Mouse (Mus musculus) heart, postnatal 10 days (tissue): ENCODE measurements at regions not wholly inside any gene's neighbourhood (a gene's known extent, or its start where the extent isn't known, plus 50 kb on each side); places are given as distances from the start of the nearest gene placed in this dataset.
"Not testable (repeated sequence)": the region's sequence is repeated elsewhere in the genome, so short reads cannot be mapped to it uniquely, and the experiment has no call there.

Experiments used
- DNase-seq, 2 experiments: peaks; one replicate each; pipeline ENCODE4 v3.0.0; 2021
- intact Hi-C: fragments of 180-260 bp; cut with DNase I; formaldehyde crosslinking; loops from one replicate; pipeline ENCODE4 v1.15.1; 2025

GRCm38 (mm10) chr10:99568424-99568823 is 191.0 kb downstream of the Csl start:
- peak; percentile 49 to 50 for DNase-seq
- intact Hi-C loops = no loop called here

- peak in 1 of 2 experiments; percentile 28 for DNase-seq
- intact Hi-C loops = loop anchor here (5.0 kb wide), 2 partner anchors 103 to 158 kb away; no protein-coding TSS in a partner anchor
These were observed 189.3 kb downstream of the Csl start for GRCm38 (mm10) chr10:99570190-99570589.

- intact Hi-C loops = loop anchor here (5.0 kb wide), 2 partner anchors 107 to 162 kb away; no protein-coding TSS in a partner anchor
- DNase-seq = no peak
These were observed 185.5 kb downstream of the Csl start for GRCm38 (mm10) chr10:99573997-99574396.

- intact Hi-C loops = loop anchor here (5.0 kb wide), 2 partner anchors 243 to 463 kb away; no protein-coding TSS in a partner anchor
- DNase-seq = no peak
These were observed 184.2 kb downstream of the Csl start for GRCm38 (mm10) chr10:99575294-99575693.

- no peak for DNase-seq
- intact Hi-C loops = loop anchor here (1.0 to 5.0 kb wide), 3 partner anchors 244 to 464 kb away; no protein-coding TSS in a partner anchor
These were observed 183.2 kb downstream of the Csl start for GRCm38 (mm10) chr10:99576301-99576700.

- intact Hi-C loops = loop anchor here (1.0 to 5.0 kb wide), 3 partner anchors 245 to 465 kb away; no protein-coding TSS in a partner anchor
- peak; percentile 64 to 79 for DNase-seq
These were observed 182.3 kb downstream of the Csl start for GRCm38 (mm10) chr10:99577041-99577681.

- intact Hi-C loops = loop anchor here (5.0 kb wide), 2 partner anchors 246 to 466 kb away; no protein-coding TSS in a partner anchor
- no peak for DNase-seq
These were observed 181.1 kb downstream of the Csl start for GRCm38 (mm10) chr10:99578366-99578765.

- intact Hi-C loops = loop anchor here (2.0 kb wide), 1 partner anchor 33 kb away; no protein-coding TSS in a partner anchor
- no peak for DNase-seq
These were observed 179.3 kb downstream of the Csl start for GRCm38 (mm10) chr10:99580191-99580590.

GRCm38 (mm10) chr10:99581074-99581473 is 178.4 kb downstream of the Csl start:
- intact Hi-C loops = loop anchor here (2.0 kb wide), 1 partner anchor 32 kb away; no protein-coding TSS in a partner anchor
- no peak for DNase-seq

- DNase-seq = no peak
These were observed 174.6 kb downstream of the Csl start for GRCm38 (mm10) chr10:99584855-99585254.

GRCm38 (mm10) chr10:99592220-99592619 is 167.2 kb downstream of the Csl start:
- intact Hi-C loops = no loop called here
- DNase-seq = no peak

More at GRCm38 (mm10) chr10:99584855-99585254, 174.6 kb downstream of the Csl start:
- intact Hi-C loops = no loop called here

GRCm38 (mm10) chr10:99595659-99596058 is 163.8 kb downstream of the Csl start:
- intact Hi-C loops = no loop called here
- DNase-seq = no peak

- intact Hi-C loops = not testable (repeated sequence)
- peak in 1 of 2 experiments; percentile 15 for DNase-seq
These were observed 160.0 kb downstream of the Csl start for GRCm38 (mm10) chr10:99599142-99600120.

- DNase-seq = no peak
- intact Hi-C loops = no loop called here
These were observed 157.1 kb downstream of the Csl start for GRCm38 (mm10) chr10:99602331-99602730.

- intact Hi-C loops = no loop called here
- DNase-seq = no peak
These were observed 155.3 kb downstream of the Csl start for GRCm38 (mm10) chr10:99604172-99604571.

- no peak for DNase-seq
- intact Hi-C loops = no loop called here
These were observed 151.0 kb downstream of the Csl start for GRCm38 (mm10) chr10:99608477-99608876.

- intact Hi-C loops = no loop called here
- no peak for DNase-seq
These were observed 150.0 kb downstream of the Csl start for GRCm38 (mm10) chr10:99609420-99609819.

- intact Hi-C loops = no loop called here
- no peak for DNase-seq
These were observed 148.6 kb downstream of the Csl start for GRCm38 (mm10) chr10:99610890-99611289.

GRCm38 (mm10) chr10:99614392-99615249 is 144.8 kb downstream of the Csl start:
- DNase-seq = no peak
- intact Hi-C loops = loop anchor here (1.0 kb wide), 1 partner anchor 449 kb away; no protein-coding TSS in a partner anchor

GRCm38 (mm10) chr10:99615371-99615770 is 144.1 kb downstream of the Csl start:
- DNase-seq = no peak
- intact Hi-C loops = loop anchor here (1.0 kb wide), 1 partner anchor 450 kb away; no protein-coding TSS in a partner anchor
